Mouse (Mus musculus): ENCODE measurements at regions not wholly inside any gene's neighbourhood (a gene's known extent, or its start where the extent isn't known, plus 50 kb on each side); places are given as distances from the start of the nearest gene placed in this dataset.

DNA sequence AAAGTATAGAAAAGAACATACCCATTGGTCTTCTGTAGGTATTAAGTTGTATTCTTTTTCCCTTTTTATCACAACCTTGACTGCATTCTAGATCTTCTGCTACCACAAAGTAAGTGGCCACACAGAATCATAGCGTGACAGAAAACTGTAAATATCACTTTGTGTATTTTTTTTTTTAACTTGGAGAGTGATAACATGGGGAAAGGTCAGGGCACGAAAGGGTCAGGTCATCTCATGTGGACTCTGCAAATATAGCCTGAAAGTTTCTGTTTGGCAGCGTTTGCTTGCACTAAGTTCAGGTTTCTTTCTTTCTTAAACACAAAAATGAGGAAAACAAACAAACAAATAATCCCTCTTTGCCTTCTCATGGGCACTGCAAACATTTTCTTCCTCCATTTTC is 1101.1 kb downstream of the Gsdmc2 start:
- ChIA-PET CTCF (interaction anchor here in 1 of 4 experiments (0.6 to 0.7 kb wide), 2 partner anchors 529 to 614 kb away, joined by 4 to 15 read pairs; no protein-coding TSS in a partner anchor), POLR2A (no interaction called here)

DNA sequence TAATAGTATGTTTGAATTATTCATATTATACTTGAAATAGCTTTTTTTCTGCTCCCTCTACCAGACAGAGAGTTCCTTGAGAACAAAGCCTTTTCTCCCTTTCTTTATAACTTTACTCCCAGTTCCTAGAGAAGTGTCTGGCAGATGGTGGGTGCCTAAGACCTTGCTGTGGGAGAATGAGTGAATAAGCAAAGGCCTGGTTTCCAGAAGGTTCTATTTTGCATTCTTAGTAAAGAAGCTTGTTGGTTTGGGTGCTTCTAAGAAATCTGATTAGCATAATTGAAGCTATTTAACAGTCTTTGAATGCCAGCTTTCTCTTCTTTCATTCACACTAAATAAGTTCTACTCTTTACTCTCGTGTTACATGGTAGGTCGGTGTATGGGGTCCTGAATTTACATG is 1104.2 kb downstream of the Gsdmc2 start:
- ChIA-PET CTCF (no interaction called here), POLR2A (no interaction called here)

DNA sequence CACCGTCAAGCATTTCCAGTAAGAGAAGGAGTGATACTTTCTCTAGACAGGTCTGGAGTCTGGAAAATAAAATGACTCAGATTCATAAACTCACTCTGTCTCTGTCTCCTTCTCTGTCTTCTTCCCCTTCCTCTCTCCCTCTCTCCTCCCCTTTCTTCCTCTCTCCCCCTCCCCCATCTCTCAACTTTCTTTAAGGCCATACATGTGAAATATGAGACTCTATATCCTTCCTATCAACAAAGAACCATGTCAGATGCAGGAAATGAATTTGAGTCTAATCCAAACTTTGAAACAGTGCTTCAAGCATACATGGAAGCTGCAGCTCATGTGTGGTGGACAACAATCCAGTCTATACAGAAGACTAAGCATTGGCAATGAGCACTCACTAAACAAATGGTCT is 1109.6 kb downstream of the Gsdmc2 start:
- ChIA-PET POLR2A (no interaction called here), CTCF (no interaction called here)

GRCm38 (mm10) chr15:62734900-62735299 is 1110.1 kb downstream of the Gsdmc2 start:
- ChIA-PET CTCF (no interaction called here), POLR2A (no interaction called here)

DNA sequence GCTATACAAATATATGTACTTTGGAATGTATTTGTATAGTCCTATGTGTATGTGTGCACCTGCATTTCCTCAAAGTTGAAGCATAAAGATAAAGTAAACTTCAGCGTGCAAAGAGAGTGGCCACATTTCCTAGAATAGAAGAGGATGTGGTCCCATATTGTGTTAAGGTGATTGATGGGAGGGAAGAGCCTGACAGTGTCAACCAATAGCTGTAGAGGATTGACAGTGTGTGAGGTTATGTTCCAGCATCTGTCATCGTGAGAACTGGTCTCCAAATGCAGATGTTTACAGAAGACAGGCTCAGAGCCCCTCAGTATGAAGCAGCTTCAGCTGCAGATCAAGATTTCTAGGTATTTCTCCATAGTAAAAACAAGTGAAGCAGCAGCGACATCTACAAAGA is 1114.5 kb downstream of the Gsdmc2 start:
- POLR2A ChIA-PET, result no interaction called here
- CTCF ChIA-PET, result no interaction called here

DNA sequence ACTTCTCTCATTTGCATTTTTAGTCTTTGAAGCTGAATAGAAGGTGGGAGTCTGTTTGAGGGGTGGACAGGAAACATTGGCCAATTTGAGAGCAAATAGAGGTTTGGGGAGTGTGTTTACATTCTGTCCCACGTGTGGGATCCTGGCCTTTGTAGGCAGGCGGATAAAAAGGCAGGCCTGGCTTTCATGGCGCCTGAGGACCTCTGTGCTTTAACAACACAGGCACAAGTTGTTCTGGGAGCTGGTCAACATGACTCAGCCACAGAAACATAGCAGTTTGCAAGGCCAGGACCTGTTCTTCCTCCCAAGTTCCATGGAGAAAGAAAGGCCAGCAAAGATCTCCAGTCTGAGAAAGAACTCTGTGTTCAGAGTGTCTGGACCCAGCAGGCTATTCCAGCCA is 1130.7 kb downstream of the Gsdmc2 start:
- CTCF ChIA-PET, result no interaction called here
- POLR2A ChIA-PET, result interaction anchor here in 2 of 4 experiments (0.6 kb wide), 2 partner anchors 9 to 207 kb away, joined by 3 to 8 read pairs; no protein-coding TSS in a partner anchor

DNA sequence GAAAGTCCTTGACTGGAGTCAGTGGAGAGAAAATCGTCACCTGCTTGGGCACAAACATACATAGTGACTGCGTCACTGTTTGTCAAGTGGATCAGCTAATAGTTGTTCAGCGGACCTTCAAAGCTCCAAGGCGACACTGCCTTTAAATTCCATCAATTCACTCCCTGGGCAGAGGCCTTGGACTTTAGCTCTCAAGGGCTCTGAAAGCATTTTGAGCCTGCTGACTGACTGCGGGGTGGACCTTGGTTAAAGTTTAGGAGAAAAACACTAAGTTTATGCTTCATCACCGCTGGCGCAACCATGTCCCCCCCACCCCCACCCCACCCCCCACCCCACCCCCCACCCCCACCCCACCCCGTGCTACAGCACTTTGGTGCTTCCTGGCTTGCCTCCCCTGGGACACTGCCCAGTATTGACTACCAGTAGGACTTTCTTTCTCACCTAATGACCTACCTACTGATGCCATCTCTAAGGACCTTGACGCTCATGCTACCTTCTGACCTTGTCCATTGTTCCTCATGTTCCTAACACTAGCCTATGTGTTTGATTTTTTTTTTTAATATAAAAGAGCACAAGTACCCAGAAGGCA is 1132.3 kb downstream of the Gsdmc2 start:
- POLR2A ChIA-PET, result no interaction called here
- CTCF ChIA-PET, result no interaction called here

- POLR2A ChIA-PET, result no interaction called here
- CTCF ChIA-PET, result no interaction called here
These were observed 1132.9 kb downstream of the Gsdmc2 start for GRCm38 (mm10) chr15:62712060-62712542.

DNA sequence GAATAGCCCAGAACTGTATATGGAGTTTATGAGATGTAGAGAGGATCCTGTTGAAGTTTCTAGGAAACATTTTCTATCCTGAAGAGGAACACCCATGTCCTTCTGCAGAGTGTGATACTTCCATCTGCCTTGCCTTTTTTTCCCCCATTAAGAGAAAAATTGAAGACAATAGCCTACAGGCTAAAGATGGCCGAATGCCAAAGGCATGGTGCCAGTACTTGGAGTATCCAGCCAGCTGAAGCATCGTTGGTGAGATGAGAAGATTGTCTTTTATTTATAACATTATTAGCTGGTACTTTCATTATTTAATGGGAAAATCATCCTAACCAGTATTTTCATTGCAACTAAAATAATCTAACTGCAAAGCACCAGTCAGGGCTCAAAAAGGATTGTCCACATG is 1135.4 kb downstream of the Gsdmc2 start:
- POLR2A ChIA-PET, result no interaction called here

DNA sequence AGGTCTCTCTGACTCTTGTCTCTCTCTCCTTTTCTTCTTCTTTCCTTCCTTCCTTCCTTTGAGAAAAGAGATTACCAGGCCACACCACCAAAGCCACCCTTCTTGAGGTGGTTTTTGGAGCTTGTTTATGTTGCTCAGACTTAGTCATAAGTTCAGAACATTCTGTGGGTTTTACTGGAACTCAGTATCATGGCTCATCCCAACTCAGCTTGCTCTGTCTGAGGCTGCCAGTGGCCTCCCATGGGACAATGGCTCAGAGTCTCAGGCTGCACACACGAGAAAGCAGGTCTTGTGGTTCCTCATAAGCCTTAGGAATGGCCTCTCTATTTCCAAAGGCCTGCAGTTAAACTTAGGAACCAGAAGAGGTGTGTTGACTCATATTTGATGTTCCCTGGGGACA is 1146.4 kb downstream of the Gsdmc2 start:
- ChIA-PET CTCF (interaction anchor here in 1 of 4 experiments (0.7 kb wide), 1 partner anchor 122 kb away, joined by 3 read pairs; no protein-coding TSS in a partner anchor), POLR2A (no interaction called here)

More for the DNA sequence above, 1135.4 kb downstream of the Gsdmc2 start:
- CTCF ChIA-PET, result no interaction called here

DNA sequence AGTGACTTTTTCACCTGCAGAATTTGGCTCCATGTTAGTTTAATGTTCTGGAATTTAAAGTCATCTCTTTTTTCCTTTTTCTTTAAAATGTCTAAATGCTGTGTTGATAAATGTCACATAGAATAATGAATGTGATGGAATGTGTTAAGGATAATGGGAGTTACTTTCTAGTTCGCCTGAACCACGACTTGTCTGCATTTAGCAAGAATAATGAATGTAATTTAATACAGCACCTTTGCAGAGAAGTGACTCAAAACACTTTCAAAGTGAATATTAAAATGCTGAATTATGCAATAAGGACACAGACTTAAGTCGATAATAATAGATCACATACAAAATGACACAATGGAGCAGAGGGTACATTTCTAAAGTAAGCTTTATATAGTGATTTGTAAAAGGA is 1150.2 kb downstream of the Gsdmc2 start:
- CTCF ChIA-PET, result no interaction called here
- POLR2A ChIA-PET, result interaction anchor here in 1 of 4 experiments (0.5 kb wide), 1 partner anchor 873 kb away, joined by 3 read pairs; no protein-coding TSS in a partner anchor

- ChIA-PET CTCF (no interaction called here), POLR2A (no interaction called here)
These were observed 1151.3 kb downstream of the Gsdmc2 start for GRCm38 (mm10) chr15:62693671-62694070.

GRCm38 (mm10) chr15:62673410-62673809 is 1171.6 kb downstream of the Gsdmc2 start:
- CTCF ChIA-PET, result no interaction called here

GRCm38 (mm10) chr15:62670026-62670425 is 1175.0 kb downstream of the Gsdmc2 start:
- ChIA-PET POLR2A (interaction anchor here in 1 of 4 experiments (0.6 kb wide), 1 partner anchor 232 kb away, joined by 5 read pairs; no protein-coding TSS in a partner anchor), CTCF (no interaction called here)

More at GRCm38 (mm10) chr15:62673410-62673809, 1171.6 kb downstream of the Gsdmc2 start:
- POLR2A ChIA-PET, result no interaction called here

DNA sequence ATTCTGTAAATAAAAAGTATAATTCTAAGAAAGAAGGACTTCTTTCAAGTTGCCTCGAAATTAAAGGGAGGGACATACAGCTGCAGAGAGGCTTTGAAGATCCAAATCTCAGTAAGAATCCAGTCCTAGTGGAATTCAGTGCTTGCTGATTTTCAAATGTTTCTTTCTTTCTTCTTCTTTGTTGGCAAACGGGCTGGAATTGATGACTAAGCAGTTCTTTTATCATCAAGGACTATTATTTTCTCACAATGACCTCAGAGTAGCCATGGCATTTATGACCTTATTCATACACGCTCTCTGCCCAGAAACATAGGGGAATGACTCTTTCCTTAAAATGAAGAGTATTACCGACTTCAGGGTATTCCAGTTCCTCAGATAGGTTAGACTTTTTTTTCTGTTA is 1185.9 kb downstream of the Gsdmc2 start:
- ChIA-PET POLR2A (no interaction called here), CTCF (no interaction called here)

GRCm38 (mm10) chr15:62658695-62659094 is 1186.3 kb downstream of the Gsdmc2 start:
- CTCF ChIA-PET, result no interaction called here

GRCm38 (mm10) chr15:62646476-62647168 is 1198.4 kb downstream of the Gsdmc2 start:
- ChIA-PET POLR2A (no interaction called here), CTCF (no interaction called here)

More at GRCm38 (mm10) chr15:62658695-62659094, 1186.3 kb downstream of the Gsdmc2 start:
- POLR2A ChIA-PET, result interaction anchor here in 1 of 4 experiments (1.0 kb wide), 1 partner anchor 10 kb away, joined by 3 read pairs; no protein-coding TSS in a partner anchor

DNA sequence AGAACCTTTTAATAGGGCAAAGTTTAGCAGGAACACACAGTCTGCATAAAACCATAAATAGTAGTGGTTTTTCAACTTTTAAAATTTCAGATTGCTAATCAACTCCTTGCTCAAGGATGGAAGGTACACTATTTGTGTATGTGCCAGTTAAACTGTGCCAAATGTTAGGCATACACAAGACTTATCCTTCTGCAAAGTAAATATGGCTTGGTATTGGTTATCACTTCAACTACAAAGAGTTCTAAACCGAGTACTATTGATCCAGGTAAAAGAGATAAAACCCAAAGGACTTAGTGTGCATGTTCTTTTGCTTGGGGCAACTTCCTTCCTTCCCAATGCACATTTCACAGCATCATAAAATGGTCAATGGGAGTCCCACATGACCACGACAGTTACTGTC is 1200.2 kb downstream of the Gsdmc2 start:
- ChIA-PET POLR2A (no interaction called here), CTCF (no interaction called here)

- ChIA-PET POLR2A (no interaction called here), CTCF (no interaction called here)
These were observed 1200.7 kb downstream of the Gsdmc2 start for GRCm38 (mm10) chr15:62644296-62644695.

DNA sequence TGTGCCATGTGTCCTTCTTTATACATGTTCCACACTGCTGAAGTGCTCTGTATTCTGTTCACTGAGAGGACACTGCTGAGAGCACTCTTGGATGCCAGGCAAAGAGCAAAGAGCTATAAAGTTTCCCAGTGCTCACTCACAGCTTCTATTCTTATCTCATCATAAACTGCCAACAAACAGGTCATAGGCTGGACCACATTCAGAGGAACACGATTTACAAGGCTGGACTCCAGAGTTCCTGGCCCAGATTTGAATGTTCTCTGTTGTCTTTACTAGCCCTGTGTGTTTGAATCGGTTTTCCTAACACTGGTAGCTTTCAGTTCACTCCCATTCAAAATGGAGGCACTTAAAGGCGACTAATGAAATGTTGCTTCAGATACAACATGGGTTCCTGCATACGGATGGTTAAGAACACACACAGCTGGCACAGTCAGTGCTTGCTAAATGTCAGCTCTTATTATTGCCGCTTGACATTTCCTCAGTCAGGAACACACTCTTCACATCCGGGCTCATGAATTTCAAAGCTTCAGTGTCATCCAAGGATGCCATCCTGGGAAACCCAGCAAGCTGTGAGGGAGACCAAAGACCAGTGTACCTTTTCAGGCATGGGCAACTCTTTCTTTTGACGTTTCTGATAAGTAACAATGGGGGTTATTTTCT is 1203.8 kb downstream of the Gsdmc2 start:
- ChIA-PET POLR2A (no interaction called here), CTCF (interaction anchor here in 1 of 4 experiments (0.7 kb wide), 1 partner anchor 1050 kb away, joined by 3 read pairs; no protein-coding TSS in a partner anchor)

DNA sequence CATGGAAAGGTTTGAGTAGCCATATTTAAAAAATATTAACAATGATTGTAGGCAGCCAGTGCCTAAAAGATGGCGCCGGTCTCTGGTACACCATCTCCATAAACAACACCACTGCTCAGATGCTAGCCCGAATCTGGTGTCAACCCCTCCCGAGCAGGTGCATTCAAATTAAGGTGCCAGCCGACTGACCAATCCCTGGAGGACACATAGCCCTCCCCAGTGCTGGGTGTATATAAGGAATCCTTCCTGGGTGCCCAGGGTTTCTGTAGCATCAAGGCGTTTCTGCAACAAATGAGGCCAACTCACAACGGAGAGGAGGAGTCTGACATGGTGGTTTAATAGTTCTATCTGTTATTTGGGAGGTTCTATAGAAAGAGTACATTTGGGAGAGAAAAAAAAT is 1219.6 kb downstream of the Gsdmc2 start:
- POLR2A ChIA-PET, result no interaction called here
- CTCF ChIA-PET, result no interaction called here

All from embryonic stem cell, embryonic (primary cell).